Mouse (Mus musculus) MEL (cell line): ENCODE measurements around the gene Hoxd11. TPM values are rescaled to one million over a fixed set of nuclear protein-coding genes. Genes with fewer than 3 reads are reported as not detected.

Experiments
- DNase-seq: peaks from one replicate; pipeline ENCODE4 v3.0.0; 2011; ENCODE audit warnings: low read depth, low spot score
- H3K27ac ChIP-seq: 2 replicates; pipeline ENCODE4 v1.5.1; 2012; ENCODE audit warnings: low read depth, mild to moderate bottlenecking, control low read depth, low read length, moderate library complexity; ENCODE audit not compliant: control insufficient read depth
- H3K27me3 ChIP-seq, 2 experiments: fragments of 150-350 bp in 1 of 2; sonication (generic) in 1 of 2; 2 replicates each; pipeline ENCODE4 v1.6.1; 2012; ENCODE audit warnings: low read length in 2 of 2, mild to moderate bottlenecking in 2 of 2, improper control_type of control experiment in 1 of 2, moderate library complexity in 1 of 2; ENCODE audit not compliant: insufficient read depth in 2 of 2, control insufficient read depth in 1 of 2
- H3K36me3 ChIP-seq, 2 experiments: 2 replicates each; pipeline ENCODE4 v1.6.1; 2012 to 2014; ENCODE audit warnings: low read length in 2 of 2, improper control_type of control experiment in 1 of 2, inconsistent platforms in 1 of 2, mild to moderate bottlenecking in 1 of 2; ENCODE audit not compliant: insufficient read depth in 2 of 2, control insufficient read depth in 1 of 2
- H3K4me1 ChIP-seq, 2 experiments: fragments of 150-350 bp in 1 of 2; sonication (generic) in 1 of 2; 2 replicates each; pipeline ENCODE4 v1.6.1; 2012; ENCODE audit warnings: low read length in 2 of 2, improper control_type of control experiment in 1 of 2, mild to moderate bottlenecking in 1 of 2; ENCODE audit not compliant: insufficient read depth in 2 of 2, control insufficient read depth in 1 of 2
- H3K4me3 ChIP-seq, 2 experiments: fragments of 150-350 bp in 1 of 2; sonication (generic) in 1 of 2; 2 replicates each; pipeline ENCODE4 v1.5.1; 2012; ENCODE audit warnings: low read depth in 2 of 2, low read length in 2 of 2, mild to moderate bottlenecking in 2 of 2, moderate library complexity in 2 of 2, control low read depth in 1 of 2, improper control_type of control experiment in 1 of 2; ENCODE audit not compliant: control insufficient read depth in 1 of 2, insufficient read depth in 1 of 2
- H3K79me2 ChIP-seq: 2 replicates; pipeline ENCODE4 v1.6.1; 2012; ENCODE audit warnings: mild to moderate bottlenecking, low read length, moderate library complexity; ENCODE audit not compliant: control insufficient read depth, poor library complexity, insufficient read depth
- H3K9ac ChIP-seq: 2 replicates; pipeline ENCODE4 v1.6.1; 2012; ENCODE audit warnings: low read depth, mild to moderate bottlenecking, control low read depth, low read length, moderate library complexity; ENCODE audit not compliant: control insufficient read depth, poor library complexity, severe bottlenecking
- H3K9me3 ChIP-seq: fragments of 150-350 bp; sonication (generic); replicated peaks from 2 replicates; pipeline ENCODE4 v1.6.1; 2012; ENCODE audit warnings: mild to moderate bottlenecking, low read length, improper control_type of control experiment, moderate library complexity; ENCODE audit not compliant: insufficient read depth
- BHLHE40 ChIP-seq: IDR thresholded peaks from 2 replicates; pipeline ENCODE4 v1.6.1; 2012; ENCODE audit warnings: low read depth, mild to moderate bottlenecking, inconsistent platforms, low read length, improper control_type of control experiment, borderline replicate concordance
- CTCF ChIP-seq, 3 experiments: IDR thresholded peaks in 2 of 3; conservative IDR thresholded peaks in 1 of 3; 2 replicates each; pipeline ENCODE4 v1.5.1; 2011 to 2012; ENCODE audit warnings: low read length in 3 of 3, low read depth in 2 of 3, mild to moderate bottlenecking in 2 of 3, improper control_type of control experiment in 1 of 3, inconsistent platforms in 1 of 3, mixed read lengths in 1 of 3, moderate library complexity in 1 of 3; ENCODE audit not compliant: control insufficient read depth in 1 of 3, insufficient read depth in 1 of 3, poor library complexity in 1 of 3, severe bottlenecking in 1 of 3
- E2F4 ChIP-seq: IDR thresholded peaks from 2 replicates; pipeline ENCODE4 v1.6.1; 2011; ENCODE audit warnings: low read depth, low read length, improper control_type of control experiment, borderline replicate concordance
- MAFK ChIP-seq: IDR thresholded peaks from 2 replicates; pipeline ENCODE4 v1.6.1; 2011; ENCODE audit warnings: low read depth, mild to moderate bottlenecking, low read length, improper control_type of control experiment, borderline replicate concordance
- MYC ChIP-seq: IDR thresholded peaks from 2 replicates; pipeline ENCODE4 v1.6.1; 2011; ENCODE audit warnings: low read depth, mild to moderate bottlenecking, low read length, improper control_type of control experiment, moderate library complexity
- NRF1 ChIP-seq: IDR thresholded peaks from 2 replicates; pipeline ENCODE4 v1.6.1; 2014; ENCODE audit warnings: low read depth, mild to moderate bottlenecking, inconsistent platforms, low read length, improper control_type of control experiment, moderate library complexity; ENCODE audit not compliant: poor library complexity, insufficient read depth, severe bottlenecking
- POLR2A ChIP-seq, 2 experiments: IDR thresholded peaks; 2 replicates each; pipeline ENCODE4 v1.6.1; 2011 to 2012; ENCODE audit warnings: low read length in 2 of 2, mild to moderate bottlenecking in 2 of 2, control low read depth in 1 of 2, improper control_type of control experiment in 1 of 2, low read depth in 1 of 2, moderate library complexity in 1 of 2; ENCODE audit not compliant: control insufficient read depth in 1 of 2, insufficient read depth in 1 of 2, poor library complexity in 1 of 2
- POLR2AphosphoS2 ChIP-seq: IDR thresholded peaks from 2 replicates; pipeline ENCODE4 v1.6.1; 2011; ENCODE audit warnings: low read length, improper control_type of control experiment
- RCOR1 ChIP-seq: IDR thresholded peaks from 2 replicates; pipeline ENCODE4 v1.6.1; 2012; ENCODE audit warnings: low read depth, mild to moderate bottlenecking, inconsistent platforms, low read length, improper control_type of control experiment
- SMC3 ChIP-seq: IDR thresholded peaks from 2 replicates; pipeline ENCODE4 v1.6.1; 2011; ENCODE audit warnings: low read depth, low read length, improper control_type of control experiment
- TBP ChIP-seq: IDR thresholded peaks from 2 replicates; pipeline ENCODE4 v1.8.0; 2011; ENCODE audit warnings: low read depth, low read length, improper control_type of control experiment
- USF1 ChIP-seq: IDR thresholded peaks from 2 replicates; pipeline ENCODE4 v1.6.1; 2014; ENCODE audit warnings: low read depth, mild to moderate bottlenecking, inconsistent platforms, low read length, improper control_type of control experiment, moderate library complexity
- USF2 ChIP-seq, 2 experiments: IDR thresholded peaks; 2 replicates each; pipeline ENCODE4 v1.6.1; 2011 to 2012; ENCODE audit warnings: improper control_type of control experiment in 2 of 2, low read length in 2 of 2, borderline replicate concordance in 1 of 2, inconsistent platforms in 1 of 2, low read depth in 1 of 2, mild to moderate bottlenecking in 1 of 2; ENCODE audit not compliant: insufficient read depth in 1 of 2
- ZMIZ1 ChIP-seq: IDR thresholded peaks from 2 replicates; pipeline ENCODE4 v1.6.1; 2012; ENCODE audit warnings: low read depth, mild to moderate bottlenecking, inconsistent platforms, low read length, improper control_type of control experiment, moderate library complexity
- polyA plus RNA-seq, 2 experiments: library from polyadenylated mRNA; stranded (reverse) in 1 of 2; unstranded in 1 of 2; fragments of >175 nt in 1 of 2; fragments of >200 nt in 1 of 2; gene quantifications; 2 replicates each; pipeline versions ENCODE4 v1.2.1 to v1.2.4; 2012; ENCODE audit warnings: low replicate concordance in 2 of 2, low read depth in 1 of 2; ENCODE audit not compliant: insufficient read length in 2 of 2, insufficient read depth in 1 of 2, missing spikeins in 1 of 2
- total RNA-seq: library from RNA; depleted of rRNA; stranded (reverse); fragments of 300-350 nt; gene quantifications from 2 replicates; pipeline ENCODE4 v1.2.3, GENCODE M21; 2012

Gene Hoxd11
- total and polyA plus RNA-seq, 3 experiments = not detected

- Histone ChIP-seq H3K79me2 (no peaks in the 10 kb centered on the region), H3K36me3 (no peaks in the 10 kb centered on the region)
- DNase-seq = no peak
- TF ChIP-seq NRF1 (no peak), ZMIZ1 (no peak), TBP (no peak), RCOR1 (no peak), E2F4 (no peak), MAFK (no peak)
- TF ChIP-seq, all 39 proteins: peak for 0
- no peak overlapping the region for H3K4me3 ChIP-seq
- H3K27ac ChIP-seq = no peak overlapping the region
- H3K9me3 ChIP-seq = no peaks in the 10 kb centered on the region
- no peak overlapping the region for H3K9ac ChIP-seq
- no peaks in the 10 kb centered on the region for H3K4me1 ChIP-seq
- H3K27me3 ChIP-seq = no peaks in the 10 kb centered on the region
These were observed 10.8 kb upstream of the Hoxd11 start for GRCm38 (mm10) chr2:74668370-74669229.

GRCm38 (mm10) chr2:74669230-74669578 is 10.2 kb upstream of the Hoxd11 start:
- no peaks in the 10 kb centered on the region for H3K79me2 ChIP-seq
- DNase-seq = no peak
- TF ChIP-seq MYC = no peak
- TF ChIP-seq BHLHE40 = no peak
- no peak for TF ChIP-seq CTCF (IDR thresholded peaks at IDR 0.05 in 2 of 3, conservative IDR thresholded peaks at IDR 0.05 in 1 of 3; ENCODE audit: control insufficient read depth in 1 of 3, insufficient read depth in 1 of 3, low read depth in 2 of 3, low read length in 3 of 3, poor library complexity in 1 of 3, severe bottlenecking in 1 of 3)
- no peak for TF ChIP-seq NRF1
- TF ChIP-seq POLR2AphosphoS2 = no peak
- no peak for TF ChIP-seq SMC3
- no peak for TF ChIP-seq USF1
- no peak for TF ChIP-seq POLR2A (IDR thresholded peaks at IDR 0.05; ENCODE audit: control insufficient read depth in 1 of 2, insufficient read depth in 1 of 2, low read depth in 1 of 2, low read length in 2 of 2, poor library complexity in 1 of 2)
- TF ChIP-seq USF2 (IDR thresholded peaks at IDR 0.05; ENCODE audit: borderline replicate concordance in 1 of 2, insufficient read depth in 1 of 2, low read depth in 1 of 2, low read length in 2 of 2) = no peak
- TF ChIP-seq, all 39 proteins: peak for 0
- Histone ChIP-seq H3K27me3 (no peaks in the 10 kb centered on the region), H3K4me1 (no peaks in the 10 kb centered on the region), H3K9me3 (no peaks in the 10 kb centered on the region), H3K9ac (no peak overlapping the region), H3K36me3 (no peaks in the 10 kb centered on the region), H3K4me3 (no peak overlapping the region), H3K27ac (no peak overlapping the region)
